Mouse (Mus musculus) hindbrain, embryonic 12.5 days (tissue): ENCODE results near the gene Cstf2. TPM values are rescaled to one million over a fixed set of nuclear protein-coding genes. Genes with fewer than 3 reads are reported as not detected.

Experiments
- ATAC-seq: fragments of 200-750 bp; cut with Nextera tagmentation; 2 replicates; pipeline ENCODE4 v1.8.0; 2017; ENCODE audit warnings: moderate TSS enrichment; ENCODE audit not compliant: low FRiP score
- H3K27ac ChIP-seq: fragments of 300-500 bp; sonication (generic); 2 replicates; pipeline ENCODE4 v1.5.1; 2016; ENCODE audit warnings: mild to moderate bottlenecking
- H3K27me3 ChIP-seq: fragments of 300-500 bp; sonication (generic); 2 replicates; pipeline ENCODE4 v1.6.1; 2016; ENCODE audit warnings: mild to moderate bottlenecking
- H3K36me3 ChIP-seq: fragments of 300-500 bp; sonication (generic); 2 replicates; pipeline ENCODE4 v1.6.1; 2016; ENCODE audit warnings: mild to moderate bottlenecking
- H3K4me1 ChIP-seq: fragments of 300-500 bp; sonication (generic); 2 replicates; pipeline ENCODE4 v1.6.1; 2016
- H3K4me2 ChIP-seq: fragments of 300-500 bp; sonication (generic); replicated peaks from 2 replicates; pipeline ENCODE4 v1.6.1; 2016; ENCODE audit warnings: mild to moderate bottlenecking
- H3K4me3 ChIP-seq: fragments of 300-500 bp; sonication (generic); 2 replicates; pipeline ENCODE4 v1.5.1; 2016; ENCODE audit warnings: mild to moderate bottlenecking
- H3K9ac ChIP-seq: fragments of 300-500 bp; sonication (generic); 2 replicates; pipeline ENCODE4 v1.6.1; 2016; ENCODE audit warnings: mild to moderate bottlenecking, moderate library complexity
- H3K9me3 ChIP-seq: fragments of 300-500 bp; sonication (generic); replicated peaks from 2 replicates; pipeline ENCODE4 v1.6.1; 2016; ENCODE audit warnings: mild to moderate bottlenecking
- WGBS: fragments of 180-500 bp; shearing (Covaris S2); methylation state at CpG from one replicate; pipeline ENCODE4 v1.1.7; 2016; 5-methylcytosine and 5-hydroxymethylcytosine counted together
- microRNA-seq: library from miRNA; unstranded; fragments of <30 nt; microRNA quantifications from one replicate; pipeline ENCODE4, GENCODE M21; 2017
- polyA plus RNA-seq: library from polyadenylated mRNA; unstranded; fragments of >200 nt; fragmentation: Nextera tagmentation; extraction: Ambion mirVana; gene quantifications from 2 replicates; pipeline ENCODE4 v1.2.1, GENCODE M21; 2016

The Cstf2 gene
- polyA plus RNA-seq, 1 experiment from 2014 or later = 70.2 TPM

GRCm38 (mm10) chrX:134132295-134132694 is 73.3 kb downstream of the Cstf2 start:
- no peaks in the 10 kb centered on the region for H3K4me1 ChIP-seq
- no peak for ATAC-seq
- whole genome bisulfite sequencing = 32% methylated on average over 5 of the region's 5 CpGs

GRCm38 (mm10) chrX:134133821-134134220 is 74.8 kb downstream of the Cstf2 start:
- no peak overlapping the region for H3K27ac ChIP-seq
- no peak overlapping the region for H3K9ac ChIP-seq
- H3K4me1 ChIP-seq = no peaks in the 10 kb centered on the region
- H3K4me3 ChIP-seq = no peak overlapping the region
- peaks cover 12% of the 10 kb centered on the region for H3K27me3 ChIP-seq
- no peak overlapping the region for H3K4me2 ChIP-seq
- ATAC-seq = no peak
- no peaks in the 10 kb centered on the region for H3K9me3 ChIP-seq
- H3K36me3 ChIP-seq = no peaks in the 10 kb centered on the region
- WGBS = 38% methylated on average over 3 of the region's 3 CpGs

More at GRCm38 (mm10) chrX:134132295-134132694, 73.3 kb downstream of the Cstf2 start:
- no peak overlapping the region for H3K27ac ChIP-seq
- H3K9me3 ChIP-seq = no peaks in the 10 kb centered on the region
- H3K4me3 ChIP-seq = no peak overlapping the region
- H3K9ac ChIP-seq = no peak overlapping the region
- H3K36me3 ChIP-seq = no peaks in the 10 kb centered on the region
- no peak overlapping the region for H3K4me2 ChIP-seq
- H3K27me3 ChIP-seq = peaks cover 9% of the 10 kb centered on the region

Small RNA genes within 50 kb of the gene (microRNA-seq; reads per million reads assigned to microRNA genes)
- gene Mir3112 = 1.4 reads per million

Other genes starting within 250 kb of the Cstf2 start
- 11.6 and 23.1 TPM in 2 replicates for gene Tnmd, start 208.2 kb upstream of the Cstf2 start, polyA plus RNA-seq
- gene Tspan6, start 160.8 kb upstream of the Cstf2 start, polyA plus RNA-seq = 202 and 204 TPM in 2 replicates
- 1.7 and 1.9 TPM in 2 replicates for gene Srpx2, start 150.8 kb upstream of the Cstf2 start, polyA plus RNA-seq
- gene Sytl4, start 77.4 kb upstream of the Cstf2 start, polyA plus RNA-seq = 1.6 and 2.2 TPM in 2 replicates
- gene Xkrx, start 102.9 kb downstream of the Cstf2 start, polyA plus RNA-seq = 0.09 and 0.13 TPM in 2 replicates
- gene Arl13a, start 128.3 kb downstream of the Cstf2 start, polyA plus RNA-seq = not detected in 2 replicates
- 0.09 TPM in 1 of 2 replicates, not detected in the other for gene Nox1, start 162.8 kb downstream of the Cstf2 start, polyA plus RNA-seq
- gene Trmt2b, start 217.8 kb downstream of the Cstf2 start, polyA plus RNA-seq = 7.7 and 8.8 TPM in 2 replicates
- 47.4 and 49.9 TPM in 2 replicates for gene Tmem35a, start 236.0 kb downstream of the Cstf2 start, polyA plus RNA-seq
- gene Cenpi, start 248.9 kb downstream of the Cstf2 start, polyA plus RNA-seq = 12.7 and 17.7 TPM in 2 replicates